Mouse (Mus musculus) naive thymus-derived CD4-positive, alpha-beta T cell, adult 2 months (primary cell): ENCODE measurements around the gene Rnf103.

Source experiments
- DNase-seq: peaks from one replicate; pipeline ENCODE4 v3.0.0-alpha.2; 2011; ENCODE audit warnings: low read depth

Gene Rnf103

DNA sequence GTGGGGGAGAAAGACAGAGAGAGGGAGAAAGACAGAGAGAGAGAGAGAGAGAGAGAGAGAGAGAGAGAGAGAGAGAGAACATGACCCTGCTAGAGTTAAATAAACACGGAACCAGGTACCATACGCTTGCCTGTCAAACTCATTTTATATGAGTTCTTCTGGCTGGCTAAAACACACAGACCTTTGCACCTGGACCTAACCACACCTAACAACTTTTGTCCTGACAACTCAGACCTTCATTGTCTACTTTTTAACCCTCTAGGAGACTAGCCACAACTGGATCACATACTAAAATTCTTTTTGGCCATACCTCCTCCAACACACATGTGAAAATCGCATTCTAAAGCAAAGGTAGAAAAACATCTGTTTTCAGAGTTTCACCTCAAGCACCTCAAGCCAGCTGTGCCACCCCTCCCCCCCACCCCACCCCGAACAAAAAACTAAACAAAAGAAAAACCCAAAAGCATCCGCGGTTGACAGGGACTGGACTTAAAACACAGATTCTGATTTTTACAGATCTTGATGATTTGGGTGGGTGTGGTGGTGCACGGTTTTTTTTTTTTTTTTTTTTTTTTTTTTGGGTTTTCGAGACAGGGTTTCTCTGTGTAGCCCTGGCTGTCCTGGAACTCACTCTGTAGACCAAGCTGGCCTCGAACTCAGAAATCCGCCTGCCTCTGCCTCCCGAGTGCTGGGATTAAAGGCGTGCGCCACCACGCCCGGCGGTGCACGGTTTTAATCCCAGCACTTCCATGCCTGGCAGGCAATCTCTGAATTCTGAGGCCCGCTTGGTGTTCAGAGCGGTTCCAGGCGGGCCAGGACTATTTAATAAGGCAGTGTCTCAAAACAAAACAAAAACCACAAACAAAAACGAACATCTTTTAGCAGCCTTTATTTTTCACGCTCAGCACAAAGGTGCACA lies 679 bp upstream of the Rnf103 start:
- DNase-seq = peak; percentile 42

DNA sequence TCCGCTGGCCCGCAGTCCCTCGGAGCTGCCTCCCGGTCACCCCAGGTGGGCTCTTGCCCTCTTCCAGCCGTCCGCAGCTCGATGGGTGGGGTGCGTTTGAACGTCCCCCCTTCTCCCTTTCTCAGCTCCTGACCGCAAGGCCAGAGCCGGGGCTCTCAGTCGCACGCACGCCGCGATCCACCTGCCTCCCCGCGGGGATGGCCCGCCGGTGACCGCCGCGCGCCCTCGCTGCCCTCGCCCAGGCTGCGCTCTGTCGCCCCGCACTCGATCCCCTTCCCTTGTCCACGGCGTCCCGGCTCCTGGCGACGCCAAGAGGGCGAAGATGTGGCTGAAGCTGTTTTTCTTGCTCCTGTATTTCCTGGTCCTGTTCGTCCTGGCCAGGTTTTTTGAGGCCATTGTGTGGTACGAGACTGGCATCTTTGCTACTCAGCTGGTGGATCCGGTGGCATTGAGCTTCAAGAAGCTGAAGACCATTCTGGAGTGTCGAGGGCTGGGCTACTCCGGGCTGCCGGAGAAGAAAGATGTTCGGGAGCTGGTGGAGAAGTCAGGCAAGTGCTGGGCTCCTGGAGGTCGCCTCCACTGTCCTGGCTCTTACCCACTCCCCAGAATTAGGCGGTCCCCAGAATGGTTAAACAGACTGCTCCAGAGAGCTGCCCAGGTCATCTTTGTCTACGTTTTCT lies 787 bp downstream of the Rnf103 start:
- peak; percentile 66 for DNase-seq

DNA sequence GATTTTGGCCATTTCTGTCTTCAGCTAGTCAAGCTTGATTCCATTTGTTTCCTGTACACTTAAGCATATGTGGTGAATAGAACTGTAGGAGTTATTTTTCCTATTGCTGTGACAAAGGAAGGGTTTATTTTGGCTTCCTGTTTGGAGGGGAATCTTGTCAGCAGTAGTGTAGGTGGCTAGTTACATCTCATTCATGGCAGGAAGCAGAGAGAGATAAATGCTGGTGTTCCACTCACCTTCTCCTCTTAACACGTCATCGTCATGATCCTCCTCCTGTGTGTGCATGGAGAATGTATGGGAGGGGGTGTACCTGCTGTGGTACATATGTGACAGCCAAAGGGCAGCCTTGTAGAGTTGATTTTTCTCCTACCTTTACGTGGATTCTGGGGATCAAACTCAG lies 6.9 kb downstream of the Rnf103 start:
- peak; percentile 49 for DNase-seq

DNA sequence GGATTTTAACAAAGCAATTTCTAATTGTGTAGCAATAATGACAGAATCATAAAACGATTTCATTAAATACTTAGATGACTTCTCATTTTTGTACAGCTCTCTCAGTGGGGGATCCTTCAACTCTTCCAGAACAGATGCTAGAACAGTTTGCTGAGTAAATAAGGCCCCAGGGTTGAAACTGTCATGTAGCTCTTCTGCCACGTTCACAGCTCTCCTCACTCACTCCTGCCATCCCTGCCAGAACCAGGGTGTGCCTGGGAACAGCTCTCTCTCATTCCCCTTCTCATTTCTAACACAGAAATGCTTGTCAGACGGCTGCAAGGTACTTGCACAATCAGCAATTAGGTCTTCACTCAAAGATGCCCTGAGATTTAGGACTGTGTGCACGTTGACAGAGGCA lies 9.3 kb downstream of the Rnf103 start:
- DNase-seq = no peak

DNA sequence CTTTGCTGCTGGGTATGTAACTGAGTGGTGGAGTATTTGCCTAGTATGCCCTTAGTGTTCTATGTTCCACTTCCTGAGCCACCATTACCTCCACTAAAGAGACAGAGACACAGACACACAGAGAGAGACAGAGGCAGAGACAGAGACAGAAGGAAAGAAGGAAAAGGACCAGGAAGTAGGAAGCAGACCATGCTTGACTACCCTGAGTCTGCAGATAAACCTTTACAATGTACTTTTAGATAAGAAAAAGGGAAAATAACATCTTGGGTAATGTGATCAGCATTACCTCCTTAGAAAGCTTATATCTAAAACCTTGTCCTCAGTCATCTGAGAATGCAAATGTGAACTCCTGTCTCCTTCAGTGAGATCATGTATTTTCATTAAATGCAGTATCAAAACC lies 10.0 kb downstream of the Rnf103 start:
- DNase-seq = no peak

DNA sequence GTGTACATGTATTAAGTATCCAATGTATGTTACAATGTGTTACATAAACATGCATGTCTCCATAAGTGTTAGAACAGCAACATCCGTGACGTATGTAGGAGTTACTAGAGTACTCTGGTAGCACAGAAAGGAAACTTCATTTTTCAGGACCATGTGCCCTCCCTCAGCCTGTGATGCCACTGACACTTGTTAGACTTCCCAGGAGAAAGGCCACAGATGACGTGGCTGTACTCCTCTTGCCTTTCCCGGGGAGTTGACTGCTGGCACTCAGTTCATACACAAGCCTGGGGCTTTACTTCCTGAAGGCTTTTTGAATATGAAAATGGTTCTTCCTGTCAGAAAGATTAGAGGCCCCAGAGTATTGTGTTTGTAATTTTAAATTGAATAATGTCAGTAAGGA lies 10.4 kb downstream of the Rnf103 start:
- no peak for DNase-seq

DNA sequence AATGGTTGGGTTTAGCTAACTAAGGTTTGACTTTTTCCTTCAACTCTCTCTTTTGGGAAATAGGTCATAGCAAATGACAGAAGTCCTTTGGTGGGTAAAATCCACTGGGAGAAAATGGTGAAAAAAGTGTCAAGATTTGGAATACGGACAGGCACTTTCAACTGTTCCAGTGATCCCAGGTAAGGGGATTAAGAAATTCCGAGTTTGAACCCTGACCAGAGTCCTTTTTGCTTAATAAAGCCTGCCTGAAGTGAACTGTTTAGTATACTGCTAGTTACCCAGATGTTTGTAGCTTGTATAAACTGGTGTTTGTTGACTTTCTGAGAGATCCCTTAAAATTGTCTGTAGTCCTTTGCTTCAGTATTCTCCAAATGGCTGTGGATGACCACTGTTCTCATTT lies 12.0 kb downstream of the Rnf103 start:
- no peak for DNase-seq

DNA sequence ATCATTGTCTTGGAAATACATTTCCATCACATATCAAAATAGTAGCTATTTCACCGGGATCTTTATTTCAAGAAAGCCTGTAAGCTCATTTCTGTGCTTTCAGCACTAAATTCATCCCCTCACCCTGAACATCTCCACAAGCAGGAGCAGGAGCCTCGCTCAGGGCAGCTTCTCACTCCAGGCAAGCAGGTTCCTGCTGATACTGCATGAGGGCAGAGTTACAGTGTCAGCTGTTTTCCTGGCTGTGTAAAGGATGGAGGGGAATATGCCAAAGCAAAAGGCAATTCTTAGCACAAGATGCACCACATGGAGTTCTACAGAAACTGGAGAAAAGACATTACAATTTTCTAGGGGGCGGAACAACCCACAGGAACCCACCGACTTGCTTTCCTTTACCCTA lies 25.8 kb downstream of the Rnf103 start:
- DNase-seq = no peak

DNA sequence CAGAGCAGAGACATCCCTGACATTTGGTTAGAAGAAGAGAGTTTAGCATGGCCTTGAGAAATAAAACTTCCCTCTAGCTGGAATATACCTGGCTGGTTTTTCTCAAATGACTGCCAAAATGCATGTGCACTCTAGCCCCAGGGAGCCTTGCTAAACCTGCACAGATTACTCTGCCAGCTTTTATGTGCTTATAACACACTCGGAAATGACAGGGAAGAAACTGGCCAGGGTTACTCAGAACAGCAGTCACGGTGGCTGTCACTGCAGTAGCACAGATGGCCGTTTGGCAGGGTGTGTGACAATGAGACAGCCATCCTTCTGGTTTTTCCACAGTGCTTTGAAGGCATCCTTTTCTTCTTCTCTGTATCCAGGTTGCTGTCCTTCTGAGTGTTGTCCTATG lies 31.9 kb downstream of the Rnf103 start:
- DNase-seq = no peak

DNA sequence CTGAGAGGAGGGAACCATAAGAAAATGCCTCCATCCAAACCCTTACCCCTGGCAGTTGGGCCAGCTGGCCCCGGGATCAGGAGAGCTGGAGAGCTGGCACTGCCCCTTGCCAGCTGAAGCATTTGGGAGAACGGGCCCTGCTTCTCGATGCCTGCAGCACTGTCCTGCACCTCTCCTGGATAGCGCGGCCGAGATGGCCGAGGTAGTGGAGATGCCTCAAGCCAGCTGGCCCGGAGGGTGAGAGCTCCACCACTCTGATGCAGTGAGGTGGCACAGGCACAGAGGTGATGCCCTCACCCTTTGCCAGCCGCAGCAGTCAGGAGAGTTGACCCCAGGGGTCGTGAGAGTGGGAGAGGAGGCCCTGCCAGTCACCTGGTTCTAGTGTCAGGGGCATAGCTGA lies 33.4 kb downstream of the Rnf103 start:
- DNase-seq = no peak

DNA sequence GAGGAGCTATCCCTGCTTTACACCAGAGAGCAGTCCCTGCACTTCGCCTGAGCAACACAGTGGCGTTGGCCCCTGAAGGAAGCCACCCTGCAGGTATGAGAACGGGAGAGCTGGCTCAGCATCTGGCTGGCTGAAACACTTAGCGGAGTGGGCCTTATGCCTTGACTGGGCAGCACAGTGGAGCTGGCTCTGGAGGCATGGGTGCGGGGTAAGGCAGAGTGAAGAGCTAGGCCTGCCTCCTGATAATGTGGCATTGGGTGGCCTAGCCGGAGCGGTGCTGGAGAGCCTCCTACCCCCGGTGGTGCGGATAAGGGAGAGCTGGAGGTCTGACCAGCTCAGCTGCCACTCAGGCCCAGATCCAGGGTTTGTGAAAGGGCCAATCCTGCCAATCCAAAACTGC lies 34.1 kb downstream of the Rnf103 start:
- no peak for DNase-seq

DNA sequence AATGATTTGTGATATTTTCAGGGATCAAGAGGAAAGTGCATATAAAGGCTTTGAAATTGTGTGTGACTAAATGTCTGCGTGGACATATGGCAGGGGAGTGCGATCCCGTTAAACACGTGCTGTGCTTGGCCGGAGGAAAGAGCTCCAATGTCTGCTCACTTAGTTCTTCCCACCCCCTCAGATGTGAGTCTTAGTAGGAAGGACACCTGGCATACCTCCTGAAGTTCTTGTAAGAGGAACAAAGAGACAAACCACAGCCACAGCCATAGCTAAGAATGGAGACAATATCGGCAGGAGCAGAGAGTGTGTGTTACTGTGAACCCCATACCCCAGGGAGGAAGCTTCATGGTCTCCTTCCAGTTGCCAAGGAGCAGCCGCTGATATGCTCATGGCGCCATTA lies 36.5 kb downstream of the Rnf103 start:
- no peak for DNase-seq

DNA sequence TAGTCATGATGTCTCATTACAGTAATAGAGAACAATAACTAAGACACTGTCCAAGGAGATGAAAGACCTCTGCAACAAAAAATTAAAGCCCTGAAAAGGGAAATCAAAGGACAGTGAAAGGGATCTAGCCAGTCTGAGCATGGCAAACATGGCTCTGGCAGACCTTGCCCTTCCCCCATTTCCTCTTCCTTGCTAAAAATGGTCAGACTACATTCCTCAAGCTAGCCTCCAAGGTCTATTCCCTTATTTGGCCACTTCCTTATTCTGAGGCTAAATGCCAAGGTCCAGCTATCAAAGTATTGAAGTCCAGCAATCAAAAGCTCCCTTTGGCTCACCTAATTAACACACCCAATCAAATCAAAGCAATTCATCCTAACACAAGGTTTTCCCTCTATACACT lies 43.6 kb downstream of the Rnf103 start:
- DNase-seq = no peak

DNA sequence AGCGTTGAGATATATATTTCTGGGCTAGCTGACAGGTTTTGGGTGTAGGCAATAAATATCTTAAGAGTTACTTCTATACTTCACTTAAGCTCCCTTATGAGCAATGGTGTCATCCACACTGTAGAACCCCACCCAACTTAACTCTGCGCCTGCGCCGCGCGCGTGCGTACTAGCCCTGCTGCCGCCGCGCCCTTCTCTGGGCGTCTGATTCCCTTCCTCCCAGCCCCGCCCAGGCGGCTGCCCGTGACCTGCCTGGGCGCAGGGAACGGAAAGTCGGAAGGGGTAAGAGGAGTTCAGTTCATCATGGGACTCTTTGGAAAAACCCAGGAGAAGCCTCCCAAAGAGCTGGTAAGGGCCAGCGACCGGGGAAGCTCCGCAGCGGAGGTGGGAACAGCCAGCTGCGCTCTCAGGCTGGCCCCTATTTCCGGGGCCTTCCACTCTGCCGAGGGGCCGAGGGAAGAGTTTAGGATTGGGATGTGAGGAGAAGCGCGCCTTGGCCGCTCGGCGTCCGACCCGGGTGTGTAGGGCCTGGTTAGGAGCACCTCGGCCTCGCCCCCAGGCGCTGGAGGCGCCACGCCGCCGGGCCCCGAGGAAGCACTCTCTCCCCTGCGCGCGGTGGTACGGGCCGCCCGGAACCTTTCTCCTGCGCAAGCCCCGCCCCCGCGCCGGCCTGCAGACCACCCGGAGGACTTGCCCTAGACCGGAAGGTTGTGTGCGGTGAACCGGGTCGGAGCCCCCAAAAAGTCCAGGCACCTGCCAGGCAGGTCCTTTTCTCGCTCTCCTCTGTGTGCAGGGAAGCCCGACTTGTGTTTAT lies 50.2 kb downstream of the Rnf103 start, which contains the start of gene Chmp3:
Chmp3 (plus strand) TSS at position 112 of the 814 bp plus-strand sequence.
- peak; percentile 95 for DNase-seq

DNA sequence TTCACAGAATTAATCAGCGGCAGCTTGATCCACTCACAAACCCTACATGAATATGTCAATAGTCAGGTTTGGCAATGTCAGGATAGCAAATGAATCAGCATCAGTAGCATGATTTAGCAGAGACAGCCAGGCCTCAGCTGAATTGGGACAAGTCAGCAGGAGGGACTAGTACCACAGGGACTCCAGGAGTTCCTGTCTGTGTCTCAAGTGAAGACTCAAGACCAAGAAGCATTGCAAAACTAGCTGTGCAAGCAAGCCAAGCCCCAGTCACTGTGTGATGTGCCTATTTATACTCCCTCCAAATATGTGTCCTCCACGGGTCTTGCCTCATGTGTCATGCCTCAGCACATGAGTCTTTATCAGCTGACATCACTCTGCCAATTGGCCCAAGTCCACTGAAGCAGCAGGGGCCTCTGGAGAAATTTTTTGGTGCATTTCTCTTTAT lies 61.8 kb downstream of the Rnf103 start:
- DNase-seq = no peak

DNA sequence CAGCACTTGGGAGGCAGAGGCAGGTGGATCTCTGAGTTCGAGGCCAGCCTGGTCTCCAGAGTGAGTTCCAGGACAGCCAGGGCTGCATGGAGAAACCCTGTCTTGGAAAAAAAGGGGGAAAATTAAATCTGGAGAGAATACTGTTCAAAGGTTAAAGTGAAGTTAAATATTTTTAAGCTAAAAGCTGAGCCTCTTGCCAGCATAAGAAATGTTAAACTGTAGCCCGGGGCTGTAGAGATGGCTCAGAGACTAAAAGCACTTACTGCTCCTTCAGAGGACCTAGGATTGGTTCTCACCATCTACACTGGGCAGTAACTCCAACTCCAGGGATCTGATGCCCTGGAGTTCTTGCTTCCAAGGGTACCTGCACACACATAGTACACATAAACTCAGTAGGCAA lies 63.1 kb downstream of the Rnf103 start:
- no peak for DNase-seq
